Mouse (Mus musculus) hindbrain, embryonic 13.5 days (tissue): ENCODE data around the gene C1qc. TPM values are rescaled to one million over a fixed set of nuclear protein-coding genes. Genes with fewer than 3 reads are reported as not detected.
A peak's percentile ranks its signal among the peaks of the same experiment; 100 is the strongest.

ENCODE experiments used
- ATAC-seq: fragments of 200-750 bp; cut with Nextera tagmentation; 2 replicates; pipeline ENCODE4 v1.8.0; 2017; ENCODE audit warnings: moderate TSS enrichment; ENCODE audit not compliant: low FRiP score
- H3K27ac ChIP-seq: fragments of 300-500 bp; sonication (generic); 2 replicates; pipeline ENCODE4 v1.5.1; 2015; ENCODE audit warnings: inconsistent platforms, mild to moderate bottlenecking, moderate library complexity
- H3K27me3 ChIP-seq: fragments of 300-500 bp; sonication (generic); 2 replicates; pipeline ENCODE4 v1.6.1; 2015; ENCODE audit warnings: mild to moderate bottlenecking, inconsistent platforms
- H3K36me3 ChIP-seq: fragments of 300-500 bp; sonication (generic); 2 replicates; pipeline ENCODE4 v1.6.1; 2015; ENCODE audit warnings: mild to moderate bottlenecking, inconsistent platforms
- H3K4me1 ChIP-seq: fragments of 300-500 bp; sonication (generic); replicated peaks from 2 replicates; pipeline ENCODE4 v1.6.1; 2015; ENCODE audit warnings: inconsistent platforms
- H3K4me2 ChIP-seq: fragments of 300-500 bp; sonication (generic); 2 replicates; pipeline ENCODE4 v1.6.1; 2015; ENCODE audit warnings: inconsistent platforms, mild to moderate bottlenecking, moderate library complexity
- H3K4me3 ChIP-seq: fragments of 300-500 bp; sonication (generic); 2 replicates; pipeline ENCODE4 v1.5.1; 2015; ENCODE audit warnings: mild to moderate bottlenecking, inconsistent platforms
- H3K9ac ChIP-seq: fragments of 300-500 bp; sonication (generic); 2 replicates; pipeline ENCODE4 v1.6.1; 2015; ENCODE audit warnings: mild to moderate bottlenecking, inconsistent platforms
- H3K9me3 ChIP-seq: fragments of 300-500 bp; sonication (generic); 2 replicates; pipeline ENCODE4 v1.6.1; 2016; ENCODE audit warnings: inconsistent platforms
- WGBS: fragments of 180-500 bp; shearing (Covaris S2); methylation state at CpG from one replicate; pipeline ENCODE4 v1.1.7; 2015; 5-methylcytosine and 5-hydroxymethylcytosine counted together
- polyA plus RNA-seq: library from polyadenylated mRNA; unstranded; fragments of >200 nt; fragmentation: Nextera tagmentation; extraction: Ambion mirVana; gene quantifications from 2 replicates; pipeline ENCODE4 v1.2.1, GENCODE M21; 2015

Gene C1qc
- polyA plus RNA-seq, 1 experiment from 2014 or later: 24.3 TPM

GRCm38 (mm10) chr4:136893691-136894543 is 1.1 kb upstream of the C1qc start:
- Histone ChIP-seq H3K9me3 (no peaks in the 10 kb centered on the region), H3K4me1 (peaks cover 9% of the 10 kb centered on the region), H3K27ac (no peak overlapping the region), H3K36me3 (no peaks in the 10 kb centered on the region), H3K9ac (no peak overlapping the region), H3K4me3 (no peak overlapping the region), H3K27me3 (peaks cover 67% of the 10 kb centered on the region), H3K4me2 (no peak overlapping the region)
- 6% methylated on average over 9 of the region's 9 CpGs for WGBS
- peak; percentile 77 for ATAC-seq

GRCm38 (mm10) chr4:136892371-136892770 is 494 bp downstream of the C1qc start:
- H3K4me1 ChIP-seq: peaks cover 16% of the 10 kb centered on the region
- peaks cover 55% of the 10 kb centered on the region for H3K27me3 ChIP-seq
- 59% methylated on average over 7 of the region's 7 CpGs for WGBS
- no peak overlapping the region for H3K4me2 ChIP-seq
- H3K9me3 ChIP-seq: no peaks in the 10 kb centered on the region
- no peaks in the 10 kb centered on the region for H3K36me3 ChIP-seq
- no peak overlapping the region for H3K27ac ChIP-seq
- peak overlapping the region; percentile 24; the same call in 1 of the 2 replicates for H3K9ac ChIP-seq
- H3K4me3 ChIP-seq: no peak overlapping the region
- ATAC-seq: no peak

- H3K4me3 ChIP-seq: no peak overlapping the region
- no peak for ATAC-seq
- no peak overlapping the region for H3K9ac ChIP-seq
- WGBS: 88% methylated on average over 4 of the region's 4 CpGs
- H3K4me2 ChIP-seq: no peak overlapping the region
- no peak overlapping the region for H3K27ac ChIP-seq
- H3K27me3 ChIP-seq: peaks cover 42% of the 10 kb centered on the region
- peaks cover 21% of the 10 kb centered on the region for H3K4me1 ChIP-seq
- no peaks in the 10 kb centered on the region for H3K36me3 ChIP-seq
- H3K9me3 ChIP-seq: no peaks in the 10 kb centered on the region
These were observed 1.8 kb downstream of the C1qc start for GRCm38 (mm10) chr4:136891115-136891514.

GRCm38 (mm10) chr4:136889981-136890380 is 2.9 kb downstream of the C1qc start:
- Histone ChIP-seq H3K27me3 (peaks cover 31% of the 10 kb centered on the region), H3K4me3 (no peak overlapping the region), H3K4me1 (peaks cover 20% of the 10 kb centered on the region), H3K27ac (no peak overlapping the region), H3K4me2 (no peak overlapping the region), H3K9me3 (no peaks in the 10 kb centered on the region), H3K9ac (no peak overlapping the region), H3K36me3 (no peaks in the 10 kb centered on the region)
- WGBS: 88% methylated on average over 15 of the region's 15 CpGs
- no peak for ATAC-seq

- Histone ChIP-seq H3K27ac (no peak overlapping the region), H3K4me3 (no peak overlapping the region)
- WGBS: 71% methylated on average over 5 of the region's 5 CpGs
These were observed 5.2 kb downstream of the C1qc start for GRCm38 (mm10) chr4:136887714-136888113.

GRCm38 (mm10) chr4:136886101-136886500 is 6.8 kb downstream of the C1qc start, which contains the start of gene C1qb:
Gene C1qb, minus strand, starts transcription at chr4:136886187.
- Histone ChIP-seq H3K27me3 (peaks cover 6% of the 10 kb centered on the region; the same call in 1 of the 2 replicates), H3K9ac (no peak within 1 kb of the TSS), H3K4me3 (no peak within 1 kb of the TSS), H3K4me1 (peaks cover 20% of the 10 kb centered on the region), H3K36me3 (no peaks in the 10 kb centered on the region), H3K4me2 (no peak within 1 kb of the TSS), H3K27ac (peak within 1 kb of the TSS; percentile 56), H3K9me3 (no peaks in the 10 kb centered on the region)
- 78% methylated on average over 7 of the region's 7 CpGs for WGBS
- ATAC-seq: no peak

More at GRCm38 (mm10) chr4:136887714-136888113, 5.2 kb downstream of the C1qc start:
- peaks cover 20% of the 10 kb centered on the region for H3K4me1 ChIP-seq
- H3K4me2 ChIP-seq: no peak overlapping the region
- no peak overlapping the region for H3K9ac ChIP-seq
- peaks cover 18% of the 10 kb centered on the region for H3K27me3 ChIP-seq
- H3K36me3 ChIP-seq: no peaks in the 10 kb centered on the region
- no peak for ATAC-seq
- no peaks in the 10 kb centered on the region for H3K9me3 ChIP-seq

- H3K36me3 ChIP-seq: no peaks in the 10 kb centered on the region
- H3K4me1 ChIP-seq: no peaks in the 10 kb centered on the region
- no peaks in the 10 kb centered on the region for H3K9me3 ChIP-seq
- 25% methylated on average over 5 of the region's 5 CpGs for WGBS
- no peak overlapping the region for H3K27ac ChIP-seq
- H3K9ac ChIP-seq: no peak overlapping the region
- no peak for ATAC-seq
- H3K4me3 ChIP-seq: no peak overlapping the region
- H3K27me3 ChIP-seq: 0 out of 2 replicates have a peak, but pooled peaks cover 3% of the 10 kb centered on the region
- no peak overlapping the region for H3K4me2 ChIP-seq
These were observed 14.3 kb downstream of the C1qc start for GRCm38 (mm10) chr4:136878601-136879000.

- Histone ChIP-seq H3K4me3 (no peak overlapping the region), H3K27ac (no peak overlapping the region), H3K9me3 (no peaks in the 10 kb centered on the region), H3K9ac (no peak overlapping the region), H3K4me1 (no peaks in the 10 kb centered on the region), H3K4me2 (no peak overlapping the region), H3K27me3 (0 out of 2 replicates have a peak, but pooled peaks cover 3% of the 10 kb centered on the region), H3K36me3 (no peaks in the 10 kb centered on the region)
- WGBS: 55% methylated on average over 8 of the region's 8 CpGs
- ATAC-seq: no peak
These were observed 14.7 kb downstream of the C1qc start for GRCm38 (mm10) chr4:136878171-136878570.

GRCm38 (mm10) chr4:136876971-136877370 is 15.9 kb downstream of the C1qc start:
- WGBS: 24% methylated on average over 7 of the region's 7 CpGs
- Histone ChIP-seq H3K9me3 (no peaks in the 10 kb centered on the region), H3K4me3 (no peak overlapping the region), H3K9ac (no peak overlapping the region), H3K4me1 (no peaks in the 10 kb centered on the region), H3K36me3 (no peaks in the 10 kb centered on the region), H3K27me3 (0 out of 2 replicates have a peak, but pooled peaks cover under 1% of the 10 kb centered on the region), H3K4me2 (no peak overlapping the region), H3K27ac (no peak overlapping the region)
- 0 out of 2 replicates have a peak, but pooled peaks have one; percentile 61 for ATAC-seq

GRCm38 (mm10) chr4:136875012-136875411 is 17.9 kb downstream of the C1qc start:
- 92% methylated on average over 14 of the region's 14 CpGs for WGBS
- Histone ChIP-seq H3K36me3 (no peaks in the 10 kb centered on the region), H3K27me3 (no peaks in the 10 kb centered on the region), H3K4me1 (no peaks in the 10 kb centered on the region), H3K4me3 (no peak overlapping the region), H3K4me2 (no peak overlapping the region), H3K27ac (no peak overlapping the region), H3K9me3 (no peaks in the 10 kb centered on the region), H3K9ac (no peak overlapping the region)
- no peak for ATAC-seq

GRCm38 (mm10) chr4:136868371-136868770 is 24.5 kb downstream of the C1qc start:
- Histone ChIP-seq H3K4me2 (no peak overlapping the region), H3K27me3 (no peaks in the 10 kb centered on the region), H3K36me3 (no peaks in the 10 kb centered on the region), H3K4me1 (peaks cover 38% of the 10 kb centered on the region), H3K9me3 (no peaks in the 10 kb centered on the region), H3K4me3 (no peak overlapping the region), H3K9ac (no peak overlapping the region), H3K27ac (0 out of 2 replicates have a peak overlapping the region, but pooled peaks have one; percentile 30)
- ATAC-seq: no peak
- 87% methylated on average over 6 of the region's 6 CpGs for WGBS

- Histone ChIP-seq H3K27ac (peak overlapping the region; percentile 30; the same call in 1 of the 2 replicates), H3K36me3 (no peaks in the 10 kb centered on the region), H3K4me3 (no peak overlapping the region), H3K4me2 (no peak overlapping the region), H3K9ac (no peak overlapping the region), H3K27me3 (no peaks in the 10 kb centered on the region), H3K4me1 (peaks cover 38% of the 10 kb centered on the region), H3K9me3 (no peaks in the 10 kb centered on the region)
- peak; percentile 27; the same call in 1 of the 2 replicates for ATAC-seq
- WGBS: 14% methylated on average over 10 of the region's 12 CpGs
These were observed 25.0 kb downstream of the C1qc start for GRCm38 (mm10) chr4:136867690-136868345.
